Mouse (Mus musculus): ENCODE data around the gene Adam1b. TPM values are rescaled to one million over a fixed set of nuclear protein-coding genes. Genes with fewer than 3 reads are reported as not detected.

The Adam1b gene
- total RNA-seq (2014; rRNA removed): not detected in 2 replicates
- not detected in 2 replicates for polyA plus RNA-seq (2012; rRNA removed)

DNA sequence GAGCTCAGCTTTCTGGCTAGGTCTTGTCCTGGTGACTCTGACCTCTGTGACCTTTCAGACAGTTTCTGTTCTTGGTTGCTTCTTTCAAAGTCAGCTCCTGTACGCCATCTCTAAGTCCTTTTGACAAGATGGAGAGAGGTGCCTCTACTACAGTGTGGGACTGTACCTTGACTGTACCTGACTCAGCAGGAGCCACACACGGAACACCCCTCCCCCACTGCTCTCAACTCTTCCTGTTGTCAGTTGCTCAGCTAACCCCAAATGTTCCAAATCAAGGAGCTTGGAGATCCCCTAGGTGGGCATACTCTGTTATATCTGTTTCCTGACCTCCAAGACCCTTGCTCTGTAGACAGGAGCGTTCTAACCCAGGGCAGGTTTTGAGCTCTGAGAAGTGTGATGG is at the start of gene Adam1b:
Gene Adam1b (minus strand): TSS at position 205 of the 400 bp plus-strand sequence.
- Histone ChIP-seq H3K9ac (ENCODE audit: low read depth, low read length) (no peak within 1 kb of the TSS), H3K79me2 (ENCODE audit: control insufficient read depth, insufficient read depth, low read length) (no peaks in the 10 kb centered on the region), H3K27me3 (ENCODE audit: control insufficient read depth, insufficient read depth, low read length) (no peaks in the 10 kb centered on the region), H3K27ac (replicated peaks; ENCODE audit: insufficient read depth, low read depth, low read length) (no peak within 1 kb of the TSS), H3K4me3 (ENCODE audit: insufficient read depth, low read depth, low read length) (no peak within 1 kb of the TSS), H3K4me1 (ENCODE audit: control insufficient read depth, insufficient read depth, low read length) (no peaks in the 10 kb centered on the region), H3K36me3 (ENCODE audit: control insufficient read depth, insufficient read depth, low read length) (no peaks in the 10 kb centered on the region)
- TF ChIP-seq CTCF (IDR thresholded peaks at IDR 0.05; ENCODE audit: low read depth, low read length) (no peak), POLR2A (IDR thresholded peaks at IDR 0.05; ENCODE audit: extremely low read depth, insufficient read depth, low read length) (no peak)
- 88% methylated on average over 3 of the region's 3 CpGs for WGBS
- no peak for DNase-seq (ENCODE audit: extremely low read depth, low read depth, low spot score)

DNA sequence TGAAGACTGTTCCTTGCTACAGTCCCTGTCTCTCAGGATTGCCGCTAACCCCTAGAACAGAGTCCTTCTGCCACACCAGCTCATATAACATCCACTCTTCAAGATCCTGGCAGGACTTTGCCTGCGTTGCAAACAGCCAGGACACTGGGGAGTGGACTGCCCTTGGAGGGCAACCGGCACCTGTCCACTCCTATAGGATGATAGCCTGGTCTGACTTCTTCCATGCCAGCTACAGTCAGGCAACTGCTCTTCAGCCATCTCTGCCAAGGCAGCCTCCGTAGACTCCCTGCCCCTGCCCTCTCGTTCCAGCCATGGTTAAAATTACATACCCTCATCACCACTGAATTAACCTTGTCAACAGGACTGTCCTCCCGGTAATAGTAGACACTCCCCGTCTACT is 46.0 kb upstream of the Adam1b start:
- Histone ChIP-seq H3K27me3 (ENCODE audit: control insufficient read depth, insufficient read depth, low read length) (no peaks in the 10 kb centered on the region), H3K9ac (ENCODE audit: low read depth, low read length) (no peak overlapping the region), H3K4me3 (ENCODE audit: insufficient read depth, low read depth, low read length) (no peak overlapping the region), H3K27ac (replicated peaks; ENCODE audit: insufficient read depth, low read depth, low read length) (no peak overlapping the region), H3K36me3 (ENCODE audit: control insufficient read depth, insufficient read depth, low read length) (no peaks in the 10 kb centered on the region), H3K4me1 (ENCODE audit: control insufficient read depth, insufficient read depth, low read length) (peaks cover 9% of the 10 kb centered on the region), H3K79me2 (ENCODE audit: control insufficient read depth, insufficient read depth, low read length) (peaks cover 11% of the 10 kb centered on the region; the same call in 1 of the 2 replicates)
- TF ChIP-seq POLR2A (IDR thresholded peaks at IDR 0.05; ENCODE audit: extremely low read depth, insufficient read depth, low read length): no peak
- no peak for TF ChIP-seq CTCF (IDR thresholded peaks at IDR 0.05; ENCODE audit: low read depth, low read length)
- 93% methylated on average over 7 of the region's 7 CpGs for WGBS
- DNase-seq (ENCODE audit: extremely low read depth, low read depth, low spot score): no peak

- TF ChIP-seq CTCF (IDR thresholded peaks at IDR 0.05; ENCODE audit: low read depth, low read length) (no peak), POLR2A (IDR thresholded peaks at IDR 0.05; ENCODE audit: extremely low read depth, insufficient read depth, low read length) (no peak)
- 85% methylated on average over 3 of the region's 3 CpGs for WGBS
- H3K9ac ChIP-seq (ENCODE audit: low read depth, low read length): no peak overlapping the region
- H3K27ac ChIP-seq (replicated peaks; ENCODE audit: insufficient read depth, low read depth, low read length): no peak overlapping the region
- H3K4me3 ChIP-seq (ENCODE audit: insufficient read depth, low read depth, low read length): no peak overlapping the region
- H3K36me3 ChIP-seq (ENCODE audit: control insufficient read depth, insufficient read depth, low read length): no peaks in the 10 kb centered on the region
- H3K79me2 ChIP-seq (ENCODE audit: control insufficient read depth, insufficient read depth, low read length): peaks cover 20% of the 10 kb centered on the region; the same call in 1 of the 2 replicates
- DNase-seq (ENCODE audit: extremely low read depth, low read depth, low spot score): no peak
- H3K4me1 ChIP-seq (ENCODE audit: control insufficient read depth, insufficient read depth, low read length): peaks cover 14% of the 10 kb centered on the region
- H3K27me3 ChIP-seq (ENCODE audit: control insufficient read depth, insufficient read depth, low read length): no peaks in the 10 kb centered on the region
These were observed 43.8 kb upstream of the Adam1b start for GRCm38 (mm10) chr5:121547084-121547483.

DNA sequence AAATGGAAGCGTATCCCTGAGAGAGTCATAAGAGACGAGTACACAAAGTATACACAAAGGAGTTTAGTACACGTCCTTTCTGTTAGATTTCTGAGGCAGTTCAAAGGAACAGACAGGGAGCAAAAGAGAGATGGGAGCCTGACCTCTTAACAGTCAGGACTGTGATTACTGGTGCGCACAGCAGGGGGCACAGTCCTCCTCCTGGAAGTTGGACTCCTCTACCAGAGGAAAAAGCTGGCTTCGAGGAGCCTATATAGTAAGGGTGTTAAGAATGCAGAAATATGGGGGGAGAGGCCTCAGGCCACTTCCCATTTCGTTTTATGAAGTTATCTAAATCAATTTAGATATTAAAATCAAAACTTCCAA is 43.3 kb upstream of the Adam1b start:
- Histone ChIP-seq H3K79me2 (ENCODE audit: control insufficient read depth, insufficient read depth, low read length) (peaks cover 21% of the 10 kb centered on the region; the same call in 1 of the 2 replicates), H3K9ac (ENCODE audit: low read depth, low read length) (no peak overlapping the region), H3K4me3 (ENCODE audit: insufficient read depth, low read depth, low read length) (peak overlapping the region; percentile 78; the same call in 1 of the 2 replicates), H3K27ac (replicated peaks; ENCODE audit: insufficient read depth, low read depth, low read length) (no peak overlapping the region), H3K36me3 (ENCODE audit: control insufficient read depth, insufficient read depth, low read length) (no peaks in the 10 kb centered on the region), H3K27me3 (ENCODE audit: control insufficient read depth, insufficient read depth, low read length) (no peaks in the 10 kb centered on the region), H3K4me1 (ENCODE audit: control insufficient read depth, insufficient read depth, low read length) (peaks cover 14% of the 10 kb centered on the region)
- TF ChIP-seq CTCF (IDR thresholded peaks at IDR 0.05; ENCODE audit: low read depth, low read length): peak; percentile 71
- no peak for TF ChIP-seq POLR2A (IDR thresholded peaks at IDR 0.05; ENCODE audit: extremely low read depth, insufficient read depth, low read length)
- peak; percentile 51 for DNase-seq (ENCODE audit: extremely low read depth, low read depth, low spot score)
- WGBS: 12% methylated on average over 6 of the region's 6 CpGs

GRCm38 (mm10) chr5:121545793-121546529 is 42.7 kb upstream of the Adam1b start, which contains the start of gene Mapkapk5:
Gene Mapkapk5 (minus strand): TSS chr5:121545905.
- peaks cover 25% of the 10 kb centered on the region; the same call in 1 of the 2 replicates for H3K79me2 ChIP-seq (ENCODE audit: control insufficient read depth, insufficient read depth, low read length)
- TF ChIP-seq CTCF (IDR thresholded peaks at IDR 0.05; ENCODE audit: low read depth, low read length): no peak
- TF ChIP-seq POLR2A (IDR thresholded peaks at IDR 0.05; ENCODE audit: extremely low read depth, insufficient read depth, low read length): 0 out of 2 replicates have a peak, but pooled peaks have one; percentile 28
- no peaks in the 10 kb centered on the region for H3K36me3 ChIP-seq (ENCODE audit: control insufficient read depth, insufficient read depth, low read length)
- H3K4me1 ChIP-seq (ENCODE audit: control insufficient read depth, insufficient read depth, low read length): peaks cover 14% of the 10 kb centered on the region
- DNase-seq (ENCODE audit: extremely low read depth, low read depth, low spot score): peak; percentile 80
- H3K9ac ChIP-seq (ENCODE audit: low read depth, low read length): peak within 1 kb of the TSS; percentile 92
- peak within 1 kb of the TSS; percentile 78 for H3K4me3 ChIP-seq (ENCODE audit: insufficient read depth, low read depth, low read length)
- H3K27me3 ChIP-seq (ENCODE audit: control insufficient read depth, insufficient read depth, low read length): no peaks in the 10 kb centered on the region
- WGBS: under 1% methylated on average over 52 of the region's 55 CpGs
- peak within 1 kb of the TSS; percentile 84 for H3K27ac ChIP-seq (replicated peaks; ENCODE audit: insufficient read depth, low read depth, low read length)
